ENCODE assay signal across 17 mouse cellular contexts in the genomic region with DNA sequence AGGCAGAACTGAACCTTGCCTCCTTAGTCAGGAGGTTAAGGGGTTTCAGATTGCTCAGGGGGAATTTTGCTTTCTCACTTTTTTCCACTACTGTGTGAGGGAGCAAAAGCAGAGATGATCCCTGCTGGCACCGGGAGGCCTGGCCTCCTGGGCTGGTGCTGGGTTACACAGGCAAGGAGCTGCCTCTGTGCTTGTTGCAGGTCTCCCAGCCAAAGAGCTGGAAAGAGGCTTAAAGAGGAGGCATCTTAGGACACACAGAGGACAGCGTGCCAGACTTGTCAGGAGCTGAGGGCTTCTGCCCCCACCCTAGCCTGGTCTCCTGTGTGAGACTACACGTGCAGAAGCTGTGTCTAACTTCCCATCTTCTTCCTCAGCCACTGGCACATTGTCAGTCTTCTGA. TPM values are rescaled to one million over a fixed set of nuclear protein-coding genes. Genes with fewer than 3 reads are reported as not detected.
A peak's percentile ranks its signal among the peaks of the same experiment; 100 is the strongest.
DNase-seq lines count a peak whose midpoint lies in the region; ATAC-seq and TF ChIP-seq lines count a peak whose summit lies in the region.
"Had no signal": no experiment of that assay in that cellular context is flagged by ENCODE, and none has a peak within 500 bp of the region (broad histone marks: within the 10 kb centered on the region; RNA-seq: fewer than 3 reads in every experiment).

No protein-coding gene starts in this region.

- DNase-seq in gastrocnemius, adult 18-20 months (ENCODE audit: low spot score) = peak; percentile 61
- DNase-seq in gastrocnemius, postnatal 4 days (ENCODE audit: low spot score in 2 of 2) = no peak
- no peak for DNase-seq in hindbrain, postnatal 0 days (ENCODE audit: low spot score)
- DNase-seq in gastrocnemius, postnatal 10 days = peak; percentile 38
- no peak for DNase-seq in ovary, postnatal 14 days (ENCODE audit: low spot score)
- no peak for DNase-seq in spleen, adult 18-20 months
- DNase-seq: adrenal gland, postnatal 14 days; cerebellum, adult 2 months; right cerebral cortex, postnatal 14 days; thymus, postnatal 14 days had no signal

- H3K27ac ChIP-seq in hindbrain, postnatal 0 days = peak overlapping the region; percentile 29; the same call in 1 of the 2 replicates
- no peak overlapping the region for H3K27ac ChIP-seq in hindbrain, embryonic 13.5 days
- H3K27ac ChIP-seq in brown adipose tissue, adult 24 weeks (replicated peaks; ENCODE audit: low read depth, low read length) = 0 out of 2 replicates have a peak overlapping the region, but pooled peaks have one; percentile 0
- H3K27ac ChIP-seq: hindbrain, embryonic 12.5 days; intestine, embryonic 15.5 days; limb, embryonic 13.5 days had no signal

- peaks cover 24% of the 10 kb centered on the region for H3K4me1 ChIP-seq in hindbrain, postnatal 0 days (ENCODE audit: insufficient read depth, low read length)
- H3K4me1 ChIP-seq in hindbrain, embryonic 13.5 days (replicated peaks) = peaks cover 36% of the 10 kb centered on the region
- peaks cover 57% of the 10 kb centered on the region for H3K4me1 ChIP-seq in brown adipose tissue, adult 24 weeks (ENCODE audit: control insufficient read depth, insufficient read depth, insufficient read length, low read length)

- no peak overlapping the region for H3K9ac ChIP-seq in hindbrain, postnatal 0 days (replicated peaks; ENCODE audit: low read length)
- no peak overlapping the region for H3K9ac ChIP-seq in hindbrain, embryonic 13.5 days
- H3K9ac ChIP-seq: hindbrain, embryonic 12.5 days; intestine, embryonic 15.5 days; limb, embryonic 13.5 days had no signal

- no peak overlapping the region for H3K4me3 ChIP-seq in hindbrain, postnatal 0 days (ENCODE audit: low read length)
- no peak overlapping the region for H3K4me3 ChIP-seq in hindbrain, embryonic 13.5 days
- H3K4me3 ChIP-seq in brown adipose tissue, adult 24 weeks (ENCODE audit: insufficient read depth, low read depth, low read length) = no peak overlapping the region
- H3K4me3 ChIP-seq: hindbrain, embryonic 12.5 days; intestine, embryonic 15.5 days; limb, embryonic 13.5 days had no signal

- 37% methylated on average over 3 of the region's 3 CpGs for WGBS in hindbrain, postnatal 0 days
- WGBS in hindbrain, embryonic 13.5 days = 57% methylated on average over 3 of the region's 3 CpGs

- H3K36me3 ChIP-seq in hindbrain, postnatal 0 days (ENCODE audit: insufficient read depth, low read length) = no peaks in the 10 kb centered on the region
- no peaks in the 10 kb centered on the region for H3K36me3 ChIP-seq in hindbrain, embryonic 13.5 days
- H3K36me3 ChIP-seq: hindbrain, embryonic 12.5 days; intestine, embryonic 15.5 days had no signal

- H3K9me3 ChIP-seq in hindbrain, postnatal 0 days (ENCODE audit: low read length) = no peaks in the 10 kb centered on the region
- H3K9me3 ChIP-seq in hindbrain, embryonic 13.5 days = no peaks in the 10 kb centered on the region
- H3K9me3 ChIP-seq: hindbrain, embryonic 12.5 days; intestine, embryonic 15.5 days; limb, embryonic 13.5 days had no signal

- no peak for TF ChIP-seq CTCF in hindbrain, postnatal 0 days (IDR thresholded peaks at IDR 0.05; ENCODE audit: low read depth)

- ATAC-seq in hindbrain, postnatal 0 days = no peak
- no peak for ATAC-seq in hindbrain, embryonic 13.5 days (ENCODE audit: low FRiP score)
- ATAC-seq: activated CD4-positive, CD25-positive, alpha-beta regulatory T cell, adult 4 months; intestine, embryonic 15.5 days; Patski had no signal

- no peaks in the 10 kb centered on the region for H3K27me3 ChIP-seq in hindbrain, postnatal 0 days (ENCODE audit: insufficient read depth, low read length)
- no peaks in the 10 kb centered on the region for H3K27me3 ChIP-seq in hindbrain, embryonic 13.5 days
- H3K27me3 ChIP-seq: hindbrain, embryonic 12.5 days; intestine, embryonic 15.5 days; limb, embryonic 13.5 days; Patski had no signal

- H3K4me2 ChIP-seq in hindbrain, postnatal 0 days (ENCODE audit: low read depth, low read length) = no peak overlapping the region
- no peak overlapping the region for H3K4me2 ChIP-seq in hindbrain, embryonic 13.5 days
- H3K4me2 ChIP-seq: hindbrain, embryonic 12.5 days; intestine, embryonic 15.5 days; limb, embryonic 13.5 days had no signal

RNA-seq across cellular contexts. Expression of gene Timp3, which starts 15.3 kb away (rescaled TPM):
- total RNA-seq in gastrocnemius, adult 18-20 months (2021) = 10 to 100 TPM; 59.2 to 63.2 TPM
- 10 to 100 TPM; 90.4 to 99.7 TPM for total RNA-seq in gastrocnemius, postnatal 4 days (2021)
- total RNA-seq in hindbrain, postnatal 0 days (2014; rRNA removed) = 141 and 162 TPM in 2 replicates
- polyA plus RNA-seq in hindbrain, postnatal 0 days (2015; fragmentation: Nextera tagmentation; extraction: Ambion mirVana) = 59.7 and 60.0 TPM in 2 replicates
- polyA plus RNA-seq in hindbrain, embryonic 13.5 days (2015; fragmentation: Nextera tagmentation; extraction: Ambion mirVana) = 32.3 and 37.1 TPM in 2 replicates
- polyA plus RNA-seq in brown adipose tissue, adult 24 weeks (2012; ENCODE audit: insufficient read depth, insufficient read length, missing spikeins) = 63.4 and 130 TPM in 2 replicates
- total RNA-seq in gastrocnemius, postnatal 10 days (2021) = 100 to 1,000 TPM; 104 to 106 TPM
- polyA plus RNA-seq: activated CD4-positive, CD25-positive, alpha-beta regulatory T cell, adult 4 months had no signal

Comparison
In these comparisons a context has a peak if more than half of its experiments do, and no peak if none do; other contexts are left out.
1. DNase-seq: peak in gastrocnemius, adult 18-20 months (single experiment) and gastrocnemius, postnatal 10 days (single experiment); none in gastrocnemius, postnatal 4 days (0 of 2), hindbrain, postnatal 0 days (single experiment), ovary, postnatal 14 days (single experiment) and spleen, adult 18-20 months (0 of 2).